Mouse (Mus musculus): ENCODE measurements at regions not wholly inside any gene's neighbourhood (a gene's known extent, or its start where the extent isn't known, plus 50 kb on each side); places are given as distances from the start of the nearest gene placed in this dataset.

DNA sequence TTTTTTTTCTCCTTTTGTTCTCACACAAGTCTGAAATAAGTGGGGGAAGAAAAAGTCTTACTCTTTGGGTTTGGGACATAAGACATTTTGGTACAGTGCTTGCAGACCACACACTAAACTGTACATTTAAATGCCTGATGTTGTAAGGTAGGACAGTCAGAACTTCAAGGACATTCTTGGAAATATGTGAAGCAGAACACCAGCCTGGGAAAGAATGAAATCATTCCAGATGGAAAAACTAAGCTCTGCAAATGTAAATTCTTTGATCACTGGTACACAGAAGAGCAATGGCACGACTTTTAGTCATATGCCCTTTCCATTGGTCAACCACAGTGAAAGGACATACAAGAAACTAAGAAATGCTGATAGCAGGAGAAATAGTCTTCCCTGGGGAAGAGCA, 98.0 kb upstream of the Tmem106b start:
- TF ChIP-seq ZNF384 (IDR thresholded peaks at IDR 0.05; ENCODE audit: low read depth, low read length) (no peak), HCFC1 (IDR thresholded peaks at IDR 0.05; ENCODE audit: borderline replicate concordance, insufficient read depth, low read length) (no peak), MAFK (IDR thresholded peaks at IDR 0.05; ENCODE audit: insufficient read depth, low read depth, low read length) (no peak), CHD2 (IDR thresholded peaks at IDR 0.05; ENCODE audit: low read depth, low read length) (no peak), ZC3H11A (IDR thresholded peaks at IDR 0.05; ENCODE audit: borderline replicate concordance, low read depth, low read length) (no peak)
